Mouse (Mus musculus) kidney, adult 2 months (tissue): ENCODE data around the gene Wdhd1. TPM values are rescaled to one million over a fixed set of nuclear protein-coding genes. Genes with fewer than 3 reads are reported as not detected.
"Not testable (repeated sequence)": the region's sequence is repeated elsewhere in the genome, so short reads cannot be mapped to it uniquely, and the experiment has no call there.

Experiments
- DNase-seq: peaks from one replicate; pipeline ENCODE4 v3.0.0; 2021
- H3K27ac ChIP-seq: fragments of 200-500 bp; 2 replicates; pipeline ENCODE4 v1.5.1; 2012; ENCODE audit warnings: low read depth, low read length, control low read depth, inconsistent platforms; ENCODE audit not compliant: insufficient read depth
- H3K27me3 ChIP-seq: fragments of 200-500 bp; replicated peaks from 2 replicates; pipeline ENCODE4 v1.6.1; 2012; ENCODE audit warnings: mild to moderate bottlenecking, moderate library complexity, low read length, inconsistent platforms; ENCODE audit not compliant: control insufficient read depth, insufficient read depth
- H3K36me3 ChIP-seq: fragments of 200-500 bp; 2 replicates; pipeline ENCODE4 v1.6.1; 2012; ENCODE audit warnings: mild to moderate bottlenecking, moderate library complexity, low read length, inconsistent platforms; ENCODE audit not compliant: control insufficient read depth, insufficient read depth
- H3K4me1 ChIP-seq: fragments of 200-500 bp; 2 replicates; pipeline ENCODE4 v1.6.1; 2011; ENCODE audit warnings: low read length; ENCODE audit not compliant: control insufficient read depth, insufficient read depth
- H3K4me3 ChIP-seq: fragments of 200-500 bp; 2 replicates; pipeline ENCODE4 v1.5.1; 2011; ENCODE audit warnings: mild to moderate bottlenecking, low read depth, low read length, control low read depth; ENCODE audit not compliant: insufficient read depth
- CTCF ChIP-seq: fragments of 200-500 bp; conservative IDR thresholded peaks from 2 replicates; pipeline ENCODE4 v1.5.1; 2011; ENCODE audit warnings: low read depth, mild to moderate bottlenecking, control low read depth, low read length, moderate library complexity, mixed read lengths; ENCODE audit not compliant: insufficient read depth, insufficient read length
- POLR2A ChIP-seq: fragments of 200-500 bp; IDR thresholded peaks from one replicate; pipeline ENCODE4 v1.6.1; 2011; ENCODE audit warnings: low read depth, low read length, control low read depth
- WGBS: fragments of 180-500 bp; shearing (Covaris S2); methylation state at CpG from one replicate; pipeline ENCODE4 v1.1.7; 2018; 5-methylcytosine and 5-hydroxymethylcytosine counted together
- polyA plus RNA-seq: library from polyadenylated mRNA; depleted of rRNA; stranded (reverse); fragments of >200 nt; gene quantifications from 2 replicates; pipeline ENCODE4 v1.2.3, GENCODE M21; 2012; rRNA removed

Gene Wdhd1
- polyA plus RNA-seq = 0.31 and 0.48 TPM in 2 replicates

DNA sequence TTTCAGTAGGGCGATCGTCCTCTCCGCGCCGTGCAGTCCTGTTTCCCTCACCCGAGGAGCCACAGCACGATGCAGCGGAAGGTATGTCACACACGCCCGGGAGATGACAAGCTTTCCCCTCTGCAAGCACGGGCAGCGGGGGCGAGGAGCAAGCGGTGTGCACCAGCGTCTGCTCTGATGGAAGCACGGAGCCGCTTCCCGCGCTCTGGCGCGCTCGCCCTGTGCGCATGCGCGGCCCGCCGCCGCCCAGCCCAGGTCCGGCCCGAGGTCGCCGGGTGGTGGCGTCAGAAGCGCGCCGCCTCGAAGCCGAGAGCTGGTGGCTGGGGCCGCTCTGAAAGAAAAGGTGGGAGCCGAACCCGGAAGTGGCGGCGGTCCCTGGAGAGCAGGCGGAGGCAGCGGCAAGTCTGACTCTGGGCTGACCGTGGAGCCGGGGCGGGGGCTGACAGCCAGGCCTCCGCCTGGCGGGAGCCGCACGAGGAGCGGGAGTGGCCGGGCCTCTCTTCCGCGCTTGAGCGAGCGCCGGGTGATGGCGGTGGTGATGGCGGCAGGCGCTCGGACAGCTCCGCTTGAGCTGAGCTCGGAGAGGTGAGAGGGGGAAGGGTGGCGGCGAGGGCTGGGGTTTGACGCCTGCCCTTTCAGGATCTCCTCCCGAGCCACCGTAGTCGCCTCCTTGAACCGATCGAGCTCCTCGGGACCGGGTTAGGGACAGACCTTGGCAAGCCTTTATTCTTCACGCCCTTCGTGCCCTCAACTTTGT lies at the start of gene Wdhd1, which contains the start of gene Socs4:
TSS of gene Wdhd1 (minus strand) at position 221 of the 757 bp plus-strand sequence.
TSS of gene Socs4 (plus strand) at position 295 of the 757 bp plus-strand sequence.
- H3K36me3 ChIP-seq = no peaks in the 10 kb centered on the region
- H3K27ac ChIP-seq = peak within 1 kb of the TSS; percentile 79
- peak; percentile 97 for DNase-seq
- under 1% methylated on average over 77 of the region's 77 CpGs for WGBS
- TF ChIP-seq POLR2A (no peak), CTCF (no peak)
- H3K27me3 ChIP-seq = no peaks in the 10 kb centered on the region
- H3K4me3 ChIP-seq = peak within 1 kb of the TSS; percentile 73
- no peaks in the 10 kb centered on the region for H3K4me1 ChIP-seq

DNA sequence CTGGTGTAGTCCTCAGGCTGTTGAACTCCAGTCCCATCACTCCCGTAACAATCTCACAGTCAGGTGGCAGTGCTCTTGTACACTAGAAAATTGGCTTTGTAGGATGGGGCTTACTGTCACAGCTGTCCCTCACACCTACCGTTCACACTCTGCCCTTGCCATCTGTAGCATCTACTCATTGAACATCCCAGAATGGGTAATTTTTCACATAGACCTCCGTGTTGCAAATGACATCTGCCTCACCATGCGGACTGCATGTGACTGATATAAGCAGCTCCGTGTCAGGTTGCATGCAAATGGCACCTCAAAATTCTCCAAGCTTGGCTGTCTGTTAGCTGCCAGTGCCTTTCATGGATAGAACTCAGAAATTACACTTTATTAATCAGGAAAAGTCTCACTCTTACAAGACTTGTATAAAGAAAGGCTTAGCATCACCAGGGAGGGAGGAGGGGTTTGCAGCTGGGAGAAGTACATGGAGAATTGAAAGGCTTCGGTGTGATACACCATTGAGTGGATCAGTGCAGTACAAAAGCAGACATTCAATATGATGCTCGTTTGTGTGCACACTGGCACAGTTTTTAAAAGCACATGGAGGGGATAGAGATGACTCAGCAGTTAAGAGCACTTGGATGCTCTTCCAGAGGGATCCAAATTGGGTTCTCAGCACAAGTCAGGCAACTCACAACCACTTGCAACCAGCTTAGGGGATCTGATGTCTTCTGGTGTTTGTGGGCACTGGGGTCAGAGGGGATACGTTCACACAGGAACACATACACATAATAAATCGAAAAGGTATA lies 49.5 kb upstream of the Wdhd1 start:
- 81% methylated on average over 9 of the region's 9 CpGs for WGBS
- Histone ChIP-seq H3K4me1 (no peaks in the 10 kb centered on the region), H3K27me3 (no peaks in the 10 kb centered on the region), H3K36me3 (no peaks in the 10 kb centered on the region), H3K27ac (no peak overlapping the region), H3K4me3 (no peak overlapping the region)
- no peak for DNase-seq
- TF ChIP-seq POLR2A (no peak), CTCF (no peak)

DNA sequence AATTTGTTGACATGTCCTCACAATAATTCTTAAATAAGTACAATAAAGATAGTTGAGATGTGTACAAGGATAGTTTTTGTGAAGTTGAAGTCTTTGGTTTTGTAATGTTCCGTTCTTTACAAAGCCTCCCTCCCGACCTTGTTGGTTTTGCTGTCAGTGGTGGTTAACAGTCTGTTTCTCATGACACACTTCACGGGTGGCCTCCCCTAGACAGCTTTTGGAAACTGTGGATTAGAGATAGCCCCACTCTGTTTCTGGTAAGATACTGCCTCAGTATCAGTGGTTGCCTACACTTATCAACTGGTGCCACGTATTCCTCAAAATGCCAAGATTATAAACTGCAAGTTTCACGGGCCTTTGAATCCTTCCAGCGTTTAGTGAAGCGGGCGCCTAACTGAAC lies 44.9 kb upstream of the Wdhd1 start:
- H3K4me3 ChIP-seq, DNase-seq, H3K36me3 ChIP-seq, H3K27ac ChIP-seq, H3K4me1 ChIP-seq, H3K27me3 ChIP-seq: not testable (repeated sequence)
- WGBS = 92% methylated on average over 7 of the region's 8 CpGs

GRCm38 (mm10) chr14:47319362-47319761 lies 42.7 kb upstream of the Wdhd1 start:
- Histone ChIP-seq H3K4me3 (no peak overlapping the region), H3K27me3 (no peaks in the 10 kb centered on the region), H3K36me3 (no peaks in the 10 kb centered on the region), H3K27ac (no peak overlapping the region), H3K4me1 (no peaks in the 10 kb centered on the region)
- TF ChIP-seq CTCF (no peak), POLR2A (no peak)
- DNase-seq = no peak
- 83% methylated on average over 5 of the region's 5 CpGs for WGBS

DNA sequence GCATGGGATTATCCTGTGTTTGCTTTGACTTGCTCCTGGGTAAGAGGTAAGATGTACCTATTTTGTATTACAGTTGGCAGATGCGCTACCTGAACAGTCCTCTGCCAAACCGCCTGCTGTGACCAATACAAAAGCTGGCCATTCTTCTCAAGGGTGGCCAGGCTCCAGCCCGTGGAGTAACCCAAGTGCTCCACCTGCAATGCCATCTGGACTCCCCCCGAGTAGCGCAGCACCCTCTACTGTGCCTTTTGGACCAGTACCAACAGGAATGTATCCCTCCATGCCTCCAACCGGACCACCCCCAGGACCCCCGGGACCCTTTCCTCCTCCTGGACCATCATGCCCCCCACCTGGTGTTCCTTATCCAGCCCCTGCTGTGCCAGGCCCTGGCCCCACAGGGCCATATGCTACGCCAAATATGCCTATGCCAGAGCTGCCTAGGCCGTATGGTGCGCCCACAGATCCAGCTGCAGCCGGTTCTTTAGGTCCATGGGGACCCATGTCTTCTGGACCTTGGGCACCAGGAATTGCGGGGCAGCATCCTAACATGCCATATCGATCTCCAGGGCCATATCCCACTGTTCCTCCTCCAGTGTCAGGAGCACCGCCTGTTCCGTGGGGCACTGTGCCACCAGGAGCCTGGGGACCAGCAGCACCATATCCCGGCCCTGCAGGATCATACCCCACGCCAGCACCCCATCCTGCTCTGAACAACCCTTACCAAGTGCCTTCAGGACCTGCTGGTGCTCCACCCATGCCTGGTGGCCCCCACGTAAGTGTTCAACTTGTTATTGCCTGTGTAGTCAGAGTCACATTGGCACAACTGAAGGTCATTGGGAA lies 33.9 kb upstream of the Wdhd1 start:
- DNase-seq = no peak
- Histone ChIP-seq H3K27me3 (no peaks in the 10 kb centered on the region), H3K4me1 (no peaks in the 10 kb centered on the region), H3K36me3 (peaks cover 2% of the 10 kb centered on the region; the same call in 1 of the 2 replicates), H3K4me3 (no peak overlapping the region), H3K27ac (no peak overlapping the region)
- 92% methylated on average over 18 of the region's 18 CpGs for WGBS
- TF ChIP-seq POLR2A (no peak), CTCF (no peak)

DNA sequence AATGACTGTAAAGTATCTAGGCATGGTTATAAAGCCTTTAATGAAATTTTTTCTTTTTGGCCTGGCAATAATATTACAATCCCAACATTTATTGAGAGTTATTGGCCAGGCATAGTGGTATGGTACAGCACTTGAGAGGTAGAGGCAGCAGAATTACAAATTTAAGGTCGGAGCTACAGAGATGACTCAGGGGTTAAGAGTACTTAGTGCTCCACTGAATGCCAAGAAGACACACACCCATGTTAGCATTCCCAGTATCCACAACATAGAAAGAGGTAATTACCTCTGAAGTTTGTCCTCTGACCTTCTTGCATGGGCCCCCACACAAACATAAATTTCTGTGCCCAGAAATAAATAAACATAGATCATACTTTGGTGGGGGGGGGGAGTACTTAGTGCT lies 32.4 kb upstream of the Wdhd1 start:
- Histone ChIP-seq H3K36me3 (peaks cover 2% of the 10 kb centered on the region; the same call in 1 of the 2 replicates), H3K27ac (no peak overlapping the region), H3K4me1 (peaks cover 3% of the 10 kb centered on the region; the same call in 1 of the 2 replicates), H3K27me3 (no peaks in the 10 kb centered on the region), H3K4me3 (no peak overlapping the region)
- WGBS = 80% methylated on average over 1 of the region's 1 CpGs
- TF ChIP-seq POLR2A (no peak), CTCF (no peak)
- DNase-seq = no peak

DNA sequence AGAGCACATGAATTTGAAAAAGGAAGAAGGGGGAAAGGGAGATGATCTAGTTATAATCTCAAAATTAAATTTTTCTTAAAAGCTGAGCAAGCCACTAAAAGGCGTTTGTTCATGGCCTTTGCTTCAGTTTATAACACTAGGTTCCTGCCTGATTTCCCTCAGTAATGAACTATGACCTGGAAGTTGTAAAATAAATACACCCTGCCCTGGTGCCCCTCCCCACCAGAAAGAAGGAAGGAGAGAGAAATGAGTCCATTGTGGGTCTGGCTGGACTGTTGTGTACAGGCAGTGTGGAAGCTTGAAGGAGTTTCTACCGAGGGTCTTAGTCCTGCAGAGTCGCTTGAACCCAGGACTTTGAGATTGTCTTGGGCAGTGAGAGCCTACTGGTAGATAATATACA lies 31.0 kb upstream of the Wdhd1 start:
- 69% methylated on average over 3 of the region's 3 CpGs for WGBS
- H3K4me3 ChIP-seq = no peak overlapping the region
- H3K27ac ChIP-seq = no peak overlapping the region
- H3K27me3 ChIP-seq = no peaks in the 10 kb centered on the region
- no peak for DNase-seq
- TF ChIP-seq CTCF (no peak), POLR2A (no peak)
- peaks cover 2% of the 10 kb centered on the region; the same call in 1 of the 2 replicates for H3K36me3 ChIP-seq
- peaks cover 11% of the 10 kb centered on the region for H3K4me1 ChIP-seq
